Comparison of ENCODE assay signal across 9 mouse cellular contexts in genomic region chr3:90451396-90452095, GRCm38 (mm10). TPM values are rescaled to one million over a fixed set of nuclear protein-coding genes. Genes with fewer than 3 reads are reported as not detected.
DNase-seq lines count a peak whose midpoint lies in the region; ATAC-seq and TF ChIP-seq lines count a peak whose summit lies in the region.
"Had no signal": no experiment of that assay in that cellular context is flagged by ENCODE, and none has a peak within 500 bp of the region (broad histone marks: within the 10 kb centered on the region; RNA-seq: fewer than 3 reads in every experiment).

No protein-coding gene starts in this region.

- H3K4me1 ChIP-seq in lung, embryonic 16.5 days (replicated peaks; ENCODE audit: control insufficient read depth, insufficient read depth, low read length): peaks cover 8% of the 10 kb centered on the region
- peaks cover 8% of the 10 kb centered on the region; the same call in 1 of the 2 replicates for H3K4me1 ChIP-seq in lung, adult 2 months (ENCODE audit: control insufficient read depth, insufficient read depth, low read length)
- peaks cover 19% of the 10 kb centered on the region for H3K4me1 ChIP-seq in liver, embryonic 11.5 days (replicated peaks; ENCODE audit: control insufficient read depth, insufficient read depth, low read length)

- DNase-seq in gastrocnemius, adult 2 months: no peak
- no peak for DNase-seq in gastrocnemius, postnatal 4 days (ENCODE audit: low spot score in 2 of 2)
- no peak for DNase-seq in lung, adult 2 months
- DNase-seq in embryo, embryonic 10 days (ENCODE audit: low spot score): peak; percentile 77
- DNase-seq in liver, embryonic 11.5 days (ENCODE audit: low spot score): no peak
- no peak for DNase-seq in urinary bladder, postnatal 36 days (ENCODE audit: low spot score in 2 of 2)
- no peak for DNase-seq in thymus, postnatal 25 days
- DNase-seq: cerebellum, adult 11-12 months had no signal

- no peaks in the 10 kb centered on the region for H3K27me3 ChIP-seq in lung, embryonic 16.5 days (ENCODE audit: control insufficient read depth, insufficient read depth, low read depth, low read length)
- H3K27me3 ChIP-seq in liver, embryonic 11.5 days (replicated peaks; ENCODE audit: control insufficient read depth, insufficient read depth, low read length): no peaks in the 10 kb centered on the region

- WGBS in lung, embryonic 16.5 days: 35% methylated on average over 10 of the region's 10 CpGs
- 33% methylated on average over 10 of the region's 10 CpGs for WGBS in lung, adult 2 months
- 31% methylated on average over 10 of the region's 10 CpGs for WGBS in liver, embryonic 11.5 days

- peak; percentile 2; the same call in 1 of the 2 replicates for ATAC-seq in lung, embryonic 16.5 days (ENCODE audit: low read depth)
- peak; percentile 61 for ATAC-seq in liver, embryonic 11.5 days (replicated peaks; ENCODE audit: low FRiP score)

- intact Hi-C loops in gastrocnemius, adult 2 months (cut with DNase I): no loop called here

- TF ChIP-seq CTCF in gastrocnemius, adult 2 months (IDR thresholded peaks at IDR 0.05): no peak
- no peak for TF ChIP-seq CTCF in lung, adult 2 months (IDR thresholded peaks at IDR 0.05; ENCODE audit: insufficient read depth, low read length)

- H3K4me2 ChIP-seq in lung, embryonic 16.5 days (ENCODE audit: low read depth, low read length): peak overlapping the region; percentile 45
- H3K4me2 ChIP-seq in liver, embryonic 11.5 days: peak overlapping the region; percentile 62

- no peaks in the 10 kb centered on the region for H3K9me3 ChIP-seq in lung, embryonic 16.5 days (ENCODE audit: control insufficient read depth, low read length)
- no peaks in the 10 kb centered on the region for H3K9me3 ChIP-seq in liver, embryonic 11.5 days (ENCODE audit: control insufficient read depth, low read length)

- no peaks in the 10 kb centered on the region for H3K36me3 ChIP-seq in lung, embryonic 16.5 days (ENCODE audit: control insufficient read depth, insufficient read depth, low read length)
- no peaks in the 10 kb centered on the region for H3K36me3 ChIP-seq in liver, embryonic 11.5 days (ENCODE audit: control insufficient read depth, insufficient read depth, low read length)

- peak overlapping the region; percentile 45; the same call in 1 of the 2 replicates for H3K9ac ChIP-seq in lung, embryonic 16.5 days (ENCODE audit: low read length)
- no peak overlapping the region for H3K9ac ChIP-seq in liver, embryonic 11.5 days (ENCODE audit: low read depth, low read length)

- peak overlapping the region; percentile 56 for H3K27ac ChIP-seq in gastrocnemius, adult 2 months
- peak overlapping the region; percentile 62 for H3K27ac ChIP-seq in lung, embryonic 16.5 days (ENCODE audit: low read length)
- H3K27ac ChIP-seq in liver, embryonic 11.5 days (ENCODE audit: low read depth, low read length): peak overlapping the region; percentile 55; the same call in 1 of the 2 replicates

- no peak for TF ChIP-seq POLR2A in lung, adult 2 months (IDR thresholded peaks at IDR 0.05; ENCODE audit: borderline replicate concordance, extremely low read depth, low read depth, low read length)

- no peak overlapping the region for H3K4me3 ChIP-seq in gastrocnemius, adult 2 months
- H3K4me3 ChIP-seq in lung, embryonic 16.5 days (ENCODE audit: low read length): peak overlapping the region; percentile 25; the same call in 1 of the 2 replicates
- no peak overlapping the region for H3K4me3 ChIP-seq in lung, adult 2 months (replicated peaks; ENCODE audit: extremely low read depth, low read depth, low read length)
- peak overlapping the region; percentile 38 for H3K4me3 ChIP-seq in liver, embryonic 11.5 days (ENCODE audit: low read depth, low read length)

RNA-seq across cellular contexts. Expression of gene Npr1, which starts 14.1 kb away (rescaled TPM):
- 1 to 10 TPM; 6.5 to 8.3 TPM for total RNA-seq in gastrocnemius, adult 2 months (2021)
- total RNA-seq in gastrocnemius, postnatal 4 days (2021): 10 to 100 TPM; 25.9 to 26.4 TPM
- polyA plus RNA-seq in lung, embryonic 16.5 days (2015; fragmentation: Nextera tagmentation; extraction: Ambion mirVana): 24.3 and 25.0 TPM in 2 replicates
- 162 and 199 TPM in 2 replicates for polyA plus RNA-seq in lung, adult 2 months (2012; rRNA removed)
- polyA plus RNA-seq in liver, embryonic 11.5 days (2014; fragmentation: Nextera tagmentation; extraction: Ambion mirVana): 8.0 and 9.2 TPM in 2 replicates

RNA-seq across cellular contexts. Expression of gene Ints3, which starts 18.1 kb away (rescaled TPM):
- 10 to 100 TPM; 14.0 to 17.2 TPM for total RNA-seq in gastrocnemius, adult 2 months (2021)
- 10 to 100 TPM; 31.8 to 32.0 TPM for total RNA-seq in gastrocnemius, postnatal 4 days (2021)
- polyA plus RNA-seq in lung, embryonic 16.5 days (2015; fragmentation: Nextera tagmentation; extraction: Ambion mirVana): 28.7 and 28.8 TPM in 2 replicates
- 24.6 and 28.4 TPM in 2 replicates for polyA plus RNA-seq in lung, adult 2 months (2012; rRNA removed)
- polyA plus RNA-seq in liver, embryonic 11.5 days (2014; fragmentation: Nextera tagmentation; extraction: Ambion mirVana): 34.0 and 35.2 TPM in 2 replicates

RNA-seq across cellular contexts. Expression of gene Ilf2, which starts 24.4 kb away (rescaled TPM):
- total RNA-seq in gastrocnemius, adult 2 months (2021): 10 to 100 TPM; 26.1 to 30.7 TPM
- total RNA-seq in gastrocnemius, postnatal 4 days (2021): 10 to 100 TPM; 72.3 to 75.4 TPM
- polyA plus RNA-seq in lung, embryonic 16.5 days (2015; fragmentation: Nextera tagmentation; extraction: Ambion mirVana): 171 and 189 TPM in 2 replicates
- 13.2 and 22.3 TPM in 2 replicates for polyA plus RNA-seq in lung, adult 2 months (2012; rRNA removed)
- polyA plus RNA-seq in liver, embryonic 11.5 days (2014; fragmentation: Nextera tagmentation; extraction: Ambion mirVana): 169 and 174 TPM in 2 replicates

RNA-seq across cellular contexts. Expression of gene Snapin, which starts 39.3 kb away (rescaled TPM):
- 10 to 100 TPM; 71.8 to 74.4 TPM for total RNA-seq in gastrocnemius, adult 2 months (2021)
- 10 to 100 TPM; 71.3 to 74.7 TPM for total RNA-seq in gastrocnemius, postnatal 4 days (2021)
- polyA plus RNA-seq in lung, embryonic 16.5 days (2015; fragmentation: Nextera tagmentation; extraction: Ambion mirVana): 86.4 and 88.5 TPM in 2 replicates
- 29.0 and 47.3 TPM in 2 replicates for polyA plus RNA-seq in lung, adult 2 months (2012; rRNA removed)
- polyA plus RNA-seq in liver, embryonic 11.5 days (2014; fragmentation: Nextera tagmentation; extraction: Ambion mirVana): 44.9 and 46.4 TPM in 2 replicates

RNA-seq across cellular contexts. Expression of gene Chtop, which starts 57.8 kb away (rescaled TPM):
- 100 to 1,000 TPM; 104 to 111 TPM for total RNA-seq in gastrocnemius, adult 2 months (2021)
- total RNA-seq in gastrocnemius, postnatal 4 days (2021): 100 to 1,000 TPM; 110 to 118 TPM
- polyA plus RNA-seq in lung, embryonic 16.5 days (2015; fragmentation: Nextera tagmentation; extraction: Ambion mirVana): 118 and 125 TPM in 2 replicates
- polyA plus RNA-seq in lung, adult 2 months (2012; rRNA removed): 38.6 and 48.4 TPM in 2 replicates
- 78.2 and 86.3 TPM in 2 replicates for polyA plus RNA-seq in liver, embryonic 11.5 days (2014; fragmentation: Nextera tagmentation; extraction: Ambion mirVana)

Comparison
In these comparisons a context has a peak if more than half of its experiments do, and no peak if none do; other contexts are left out.
1. H3K4me3 ChIP-seq: peak in lung, embryonic 16.5 days (single experiment) and liver, embryonic 11.5 days (single experiment); none in gastrocnemius, adult 2 months (single experiment) and lung, adult 2 months (single experiment).
2. Peak in every context shown above with its lines, with median percentiles within 50 percentile points of each other: H3K27ac ChIP-seq.